Mouse (Mus musculus) midbrain, embryonic 16.5 days (tissue): Measurements from ENCODE around the gene Brpf1. TPM values are rescaled to one million over a fixed set of nuclear protein-coding genes. Genes with fewer than 3 reads are reported as not detected.

Source experiments
- ATAC-seq: fragments of 200-750 bp; cut with Nextera tagmentation; 2 replicates; pipeline ENCODE4 v1.8.0; 2017; ENCODE audit warnings: moderate TSS enrichment
- H3K27ac ChIP-seq: fragments of 300-500 bp; sonication (generic); 2 replicates; pipeline ENCODE4 v1.5.1; 2014; ENCODE audit warnings: mild to moderate bottlenecking, low read length, mixed read lengths
- H3K27me3 ChIP-seq: fragments of 300-500 bp; sonication (generic); 2 replicates; pipeline ENCODE4 v1.6.1; 2014; ENCODE audit warnings: low read depth, low read length, mixed read lengths; ENCODE audit not compliant: control insufficient read depth, insufficient read depth
- H3K36me3 ChIP-seq: fragments of 300-500 bp; sonication (generic); 2 replicates; pipeline ENCODE4 v1.6.1; 2014; ENCODE audit warnings: mild to moderate bottlenecking, low read length, moderate library complexity, mixed read lengths; ENCODE audit not compliant: control insufficient read depth, insufficient read depth
- H3K4me1 ChIP-seq: fragments of 300-500 bp; sonication (generic); 2 replicates; pipeline ENCODE4 v1.6.1; 2014; ENCODE audit warnings: mild to moderate bottlenecking, low read length, mixed read lengths; ENCODE audit not compliant: control insufficient read depth, insufficient read depth
- H3K4me2 ChIP-seq: fragments of 300-500 bp; sonication (generic); 2 replicates; pipeline ENCODE4 v1.6.1; 2014; ENCODE audit warnings: mild to moderate bottlenecking, low read length, mixed read lengths
- H3K4me3 ChIP-seq: fragments of 300-500 bp; sonication (generic); 2 replicates; pipeline ENCODE4 v1.5.1; 2014; ENCODE audit warnings: low read depth, mild to moderate bottlenecking, low read length, moderate library complexity, mixed read lengths
- H3K9ac ChIP-seq: fragments of 300-500 bp; sonication (generic); 2 replicates; pipeline ENCODE4 v1.6.1; 2014; ENCODE audit warnings: low read depth, low read length, mixed read lengths
- H3K9me3 ChIP-seq: fragments of 300-500 bp; sonication (generic); replicated peaks from 2 replicates; pipeline ENCODE4 v1.6.1; 2014; ENCODE audit warnings: mild to moderate bottlenecking, low read length, mixed read lengths; ENCODE audit not compliant: control insufficient read depth, poor library complexity, severe bottlenecking
- WGBS: fragments of 180-500 bp; shearing (Covaris S2); extraction: QIAGEN DNeasy Blood & Tissue Kit; methylation state at CpG from one replicate; pipeline ENCODE4 v1.1.7; 2014; 5-methylcytosine and 5-hydroxymethylcytosine counted together
- polyA plus RNA-seq: library from polyadenylated mRNA; unstranded; fragments of >200 nt; fragmentation: Nextera tagmentation; extraction: Ambion mirVana; gene quantifications from 2 replicates; pipeline ENCODE4 v1.2.1, GENCODE M21; 2015

Gene Brpf1
- polyA plus RNA-seq, result 13.3 and 15.0 TPM in 2 replicates

- Histone ChIP-seq H3K9ac (peak within 1 kb of the TSS; percentile 96), H3K4me1 (peaks cover 17% of the 10 kb centered on the region), H3K27me3 (no peaks in the 10 kb centered on the region), H3K27ac (peak within 1 kb of the TSS; percentile 99), H3K9me3 (no peaks in the 10 kb centered on the region), H3K4me3 (peak within 1 kb of the TSS; percentile 97), H3K4me2 (peak within 1 kb of the TSS; percentile 98), H3K36me3 (peaks cover 6% of the 10 kb centered on the region; the same call in 1 of the 2 replicates)
- 0% methylated on average over 32 of the region's 32 CpGs for WGBS
- ATAC-seq, result peak; percentile 76
Observed at GRCm38 (mm10) chr6:113306986-113307349, at the start of gene Brpf1. Gene Brpf1, plus strand, starts transcription at chr6:113307137.

GRCm38 (mm10) chr6:113261174-113261858 is 45.6 kb upstream of the Brpf1 start:
- Histone ChIP-seq H3K4me1 (no peaks in the 10 kb centered on the region), H3K4me3 (no peak overlapping the region), H3K9ac (no peak overlapping the region), H3K9me3 (no peaks in the 10 kb centered on the region), H3K27me3 (no peaks in the 10 kb centered on the region), H3K27ac (no peak overlapping the region), H3K4me2 (no peak overlapping the region), H3K36me3 (peaks cover 36% of the 10 kb centered on the region)
- WGBS, result 88% methylated on average over 8 of the region's 8 CpGs
- ATAC-seq, result no peak

- no peak overlapping the region for H3K27ac ChIP-seq
Observed at GRCm38 (mm10) chr6:113263531-113263930, 43.4 kb upstream of the Brpf1 start.

GRCm38 (mm10) chr6:113264429-113264828 is 42.5 kb upstream of the Brpf1 start:
- Histone ChIP-seq H3K27ac (no peak overlapping the region), H3K9ac (no peak overlapping the region), H3K4me3 (no peak overlapping the region), H3K27me3 (no peaks in the 10 kb centered on the region), H3K4me1 (no peaks in the 10 kb centered on the region), H3K36me3 (peaks cover 39% of the 10 kb centered on the region), H3K9me3 (no peaks in the 10 kb centered on the region), H3K4me2 (no peak overlapping the region)
- ATAC-seq, result no peak
- 92% methylated on average over 7 of the region's 8 CpGs for WGBS

More at GRCm38 (mm10) chr6:113263531-113263930, 43.4 kb upstream of the Brpf1 start:
- no peaks in the 10 kb centered on the region for H3K9me3 ChIP-seq
- 89% methylated on average over 6 of the region's 6 CpGs for WGBS
- H3K27me3 ChIP-seq, result no peaks in the 10 kb centered on the region
- H3K4me3 ChIP-seq, result no peak overlapping the region
- ATAC-seq, result no peak
- no peaks in the 10 kb centered on the region for H3K4me1 ChIP-seq
- peaks cover 36% of the 10 kb centered on the region for H3K36me3 ChIP-seq
- no peak overlapping the region for H3K9ac ChIP-seq
- H3K4me2 ChIP-seq, result no peak overlapping the region

- no peak for ATAC-seq
- H3K27me3 ChIP-seq, result no peaks in the 10 kb centered on the region
- no peak overlapping the region for H3K4me2 ChIP-seq
- peaks cover 47% of the 10 kb centered on the region for H3K36me3 ChIP-seq
- no peak overlapping the region for H3K27ac ChIP-seq
- no peaks in the 10 kb centered on the region for H3K4me1 ChIP-seq
- WGBS, result 88% methylated on average over 7 of the region's 7 CpGs
- no peaks in the 10 kb centered on the region for H3K9me3 ChIP-seq
- no peak overlapping the region for H3K4me3 ChIP-seq
- no peak overlapping the region for H3K9ac ChIP-seq
Observed at GRCm38 (mm10) chr6:113266996-113267655, 39.8 kb upstream of the Brpf1 start.

GRCm38 (mm10) chr6:113267988-113268387 is 38.9 kb upstream of the Brpf1 start:
- ATAC-seq, result no peak
- H3K9me3 ChIP-seq, result no peaks in the 10 kb centered on the region
- WGBS, result 81% methylated on average over 1 of the region's 1 CpGs
- H3K4me2 ChIP-seq, result no peak overlapping the region
- H3K9ac ChIP-seq, result no peak overlapping the region
- H3K4me3 ChIP-seq, result no peak overlapping the region
- peaks cover 46% of the 10 kb centered on the region for H3K36me3 ChIP-seq
- H3K4me1 ChIP-seq, result no peaks in the 10 kb centered on the region
- no peak overlapping the region for H3K27ac ChIP-seq
- no peaks in the 10 kb centered on the region for H3K27me3 ChIP-seq

GRCm38 (mm10) chr6:113272365-113272764 is 34.6 kb upstream of the Brpf1 start:
- Histone ChIP-seq H3K27me3 (no peaks in the 10 kb centered on the region), H3K4me1 (no peaks in the 10 kb centered on the region), H3K27ac (no peak overlapping the region), H3K36me3 (peaks cover 43% of the 10 kb centered on the region), H3K9me3 (no peaks in the 10 kb centered on the region), H3K4me2 (no peak overlapping the region), H3K4me3 (no peak overlapping the region), H3K9ac (no peak overlapping the region)
- ATAC-seq, result no peak
- WGBS, result 80% methylated on average over 3 of the region's 3 CpGs

- Histone ChIP-seq H3K4me3 (no peak overlapping the region), H3K4me2 (no peak overlapping the region), H3K9ac (no peak overlapping the region), H3K27ac (no peak overlapping the region), H3K9me3 (no peaks in the 10 kb centered on the region), H3K36me3 (peaks cover 34% of the 10 kb centered on the region), H3K4me1 (peaks cover under 1% of the 10 kb centered on the region), H3K27me3 (peaks cover 4% of the 10 kb centered on the region)
- no peak for ATAC-seq
- 66% methylated on average over 4 of the region's 4 CpGs for WGBS
Observed at GRCm38 (mm10) chr6:113276846-113277245, 30.1 kb upstream of the Brpf1 start.

GRCm38 (mm10) chr6:113281676-113282075 is 25.3 kb upstream of the Brpf1 start:
- WGBS, result 58% methylated on average over 6 of the region's 6 CpGs

More at GRCm38 (mm10) chr6:113281676-113282075, 25.3 kb upstream of the Brpf1 start:
- no peak for ATAC-seq
- Histone ChIP-seq H3K9me3 (no peaks in the 10 kb centered on the region), H3K4me3 (peak overlapping the region; percentile 44), H3K4me1 (peaks cover 12% of the 10 kb centered on the region), H3K27me3 (peaks cover 26% of the 10 kb centered on the region), H3K9ac (peak overlapping the region; percentile 66), H3K4me2 (peak overlapping the region; percentile 83), H3K36me3 (peaks cover 20% of the 10 kb centered on the region), H3K27ac (no peak overlapping the region)
